Mouse (Mus musculus): Measurements from ENCODE around the gene Bcl7c.
"Not testable (repeated sequence)": the region's sequence is repeated elsewhere in the genome, so short reads cannot be mapped to it uniquely, and the experiment has no call there.

Bcl7c gene

GRCm38 (mm10) chr7:127714816-127715215 is 6.1 kb upstream of the Bcl7c start:
- peak; percentile 59 for DNase-seq

DNA sequence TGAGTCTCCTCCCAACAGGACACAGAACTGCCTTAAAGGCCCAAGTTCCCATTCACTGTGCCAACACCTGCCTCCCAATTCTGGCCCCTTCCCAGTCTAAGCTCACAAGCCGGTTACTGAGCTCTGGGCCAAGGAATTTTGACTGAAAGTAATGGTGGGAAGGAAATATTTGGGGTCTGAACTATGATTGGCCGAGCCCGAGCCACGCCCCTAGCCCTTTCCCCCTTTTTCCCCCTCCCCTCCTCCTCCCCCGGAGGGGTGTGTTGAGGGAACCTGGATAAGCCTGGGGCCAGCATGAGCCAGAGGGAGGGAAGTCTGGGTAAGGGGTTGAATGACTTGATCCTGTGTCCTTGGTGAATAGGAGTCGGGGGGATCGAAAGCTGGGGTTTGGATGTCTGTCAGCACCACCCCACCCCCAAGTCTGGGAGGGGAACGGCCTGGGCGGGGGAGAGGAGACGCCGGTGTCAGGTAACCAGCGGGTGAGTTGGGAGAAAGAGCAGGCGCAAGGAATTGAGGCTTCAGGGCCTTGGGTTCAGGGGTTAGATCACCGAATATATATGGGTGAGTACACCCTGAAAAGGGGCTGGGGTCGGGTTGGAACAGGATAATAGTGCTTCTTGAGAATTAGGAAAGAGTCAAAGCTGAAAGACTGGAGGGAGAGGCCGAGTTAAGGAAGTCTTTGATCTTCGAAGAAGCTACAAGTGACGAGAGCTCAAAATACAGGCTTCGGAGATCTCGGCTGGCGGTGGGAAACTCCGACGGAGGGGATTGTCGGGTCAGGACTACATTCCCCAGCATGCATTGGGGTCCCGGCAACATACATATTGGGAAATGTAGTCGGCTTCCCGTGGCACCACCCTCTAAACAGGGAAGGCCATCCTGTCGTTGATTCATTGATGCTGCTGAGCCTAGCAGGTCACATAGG is 4.0 kb upstream of the Bcl7c start, which contains the start of gene Ctf1:
Ctf1 (plus strand) TSS at position 276 of the 925 bp plus-strand sequence.
- DNase-seq, result peak; percentile 85

DNA sequence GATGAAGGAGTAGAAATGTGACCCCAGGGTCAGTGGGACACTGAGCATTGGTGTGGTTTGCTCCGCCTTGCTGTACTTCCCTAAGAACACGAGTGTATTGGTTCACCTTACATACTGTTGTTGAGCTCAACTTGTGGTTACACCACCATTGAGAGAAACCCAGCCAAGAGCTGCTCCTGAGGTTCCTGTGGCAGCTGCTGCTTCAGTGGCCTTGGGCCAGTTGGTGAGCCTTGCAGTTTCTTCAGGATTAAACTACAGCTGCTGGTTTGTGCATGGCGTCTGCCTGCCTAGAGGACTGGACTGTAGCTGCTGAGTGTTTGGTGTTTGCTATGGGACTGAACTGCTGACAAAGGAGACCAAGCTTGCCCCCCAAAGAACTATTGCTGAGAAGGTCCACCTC is 2.7 kb upstream of the Bcl7c start:
- DNase-seq, result peak; percentile 36

DNA sequence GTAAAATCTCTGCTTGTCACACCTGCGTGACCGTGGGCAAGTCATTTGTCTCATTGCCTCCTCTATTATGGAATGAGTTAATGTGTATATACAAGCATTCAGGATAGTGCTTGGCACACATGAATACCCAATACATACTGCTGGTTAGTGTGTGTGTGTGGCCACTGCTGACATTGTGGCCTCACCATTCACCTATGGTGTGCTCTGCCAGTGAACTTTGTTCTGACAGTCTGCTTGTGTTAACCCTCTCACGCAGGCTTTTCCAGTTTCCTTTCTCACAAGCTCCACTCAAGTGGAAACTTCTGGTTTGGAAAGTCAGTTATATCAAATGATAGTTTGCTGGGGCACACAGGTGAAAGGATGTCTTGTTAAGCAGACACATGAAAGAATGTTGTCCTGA is 2.3 kb upstream of the Bcl7c start:
- DNase-seq, result peak; percentile 38

- DNase-seq, result no peak
These were observed 687 bp upstream of the Bcl7c start for GRCm38 (mm10) chr7:127709261-127709979.

GRCm38 (mm10) chr7:127707957-127708206 is 851 bp downstream of the Bcl7c start:
- DNase-seq, result no peak

GRCm38 (mm10) chr7:127707045-127707956 is 1.4 kb downstream of the Bcl7c start:
- DNase-seq, result peak; percentile 62

DNA sequence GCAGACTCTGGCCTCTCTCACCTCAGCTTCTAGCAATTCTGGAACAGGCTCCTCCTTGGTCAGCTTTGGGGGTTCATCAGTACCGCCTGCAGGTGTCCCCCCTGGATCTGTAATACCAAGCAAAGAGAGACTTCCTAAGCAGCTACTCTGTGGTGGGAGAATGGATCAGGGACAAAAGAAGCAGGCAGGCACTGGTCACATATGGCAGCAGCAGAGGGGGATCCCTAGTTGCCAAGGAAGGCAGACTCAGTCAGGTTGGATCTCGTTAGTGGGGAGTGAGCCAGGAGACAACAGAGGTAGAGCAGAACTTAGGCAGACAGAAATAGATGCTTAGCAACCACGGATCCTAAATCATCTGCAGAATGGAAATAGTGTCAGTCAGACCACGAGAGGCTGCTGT is 3.0 kb downstream of the Bcl7c start:
- peak; percentile 88 for DNase-seq

DNA sequence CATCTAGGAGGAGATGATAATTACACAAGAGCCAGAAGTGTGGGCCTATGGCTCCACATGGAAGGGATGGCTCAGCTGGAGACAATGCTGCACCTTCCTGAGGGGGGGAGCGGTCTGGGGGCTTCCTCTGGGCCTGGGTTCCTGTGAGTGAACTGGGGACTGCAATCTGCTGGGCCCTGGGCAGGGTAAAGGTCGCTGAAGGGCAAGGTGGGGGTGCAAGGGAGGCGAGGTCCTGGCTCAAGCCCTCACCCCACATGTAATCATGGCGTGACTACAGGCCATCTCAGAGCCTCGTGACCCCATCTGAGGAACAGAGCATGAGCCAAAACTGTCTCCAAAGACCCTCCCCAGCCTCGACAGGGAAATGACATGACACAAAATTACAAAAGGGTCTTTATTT is 4.1 kb downstream of the Bcl7c start:
- peak; percentile 46 for DNase-seq

DNA sequence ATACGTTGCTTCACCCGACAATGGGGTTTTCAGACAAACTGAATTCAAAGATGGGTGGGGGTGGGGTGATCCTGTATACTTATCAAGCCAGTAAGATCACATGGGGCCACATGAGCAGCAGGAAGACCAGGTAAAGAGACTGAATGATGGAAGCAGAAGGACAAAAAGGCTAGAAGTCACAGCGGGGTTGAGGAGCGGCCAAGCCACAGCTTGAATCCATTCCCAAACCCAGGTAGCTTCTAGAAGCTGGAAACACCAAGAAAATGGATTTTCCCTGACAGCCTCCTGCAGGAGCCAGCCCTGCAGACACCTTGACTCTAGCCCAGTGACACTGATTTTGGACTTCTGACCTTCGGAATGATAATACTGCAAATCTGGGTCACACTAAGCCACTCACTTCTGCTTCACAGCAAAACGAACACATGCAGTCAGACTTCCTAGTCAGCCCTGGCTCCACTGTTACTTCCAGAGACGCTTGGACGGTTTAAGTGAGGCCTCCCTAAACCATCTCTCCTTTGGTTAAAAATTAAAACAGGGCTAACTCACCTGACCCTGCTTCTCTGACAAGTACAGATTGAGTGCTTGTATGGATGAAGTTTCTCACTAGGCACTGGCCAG is 5.1 kb downstream of the Bcl7c start:
- peak; percentile 52 for DNase-seq

GRCm38 (mm10) chr7:127700712-127701331 is 7.9 kb downstream of the Bcl7c start:
- no peak for DNase-seq

DNA sequence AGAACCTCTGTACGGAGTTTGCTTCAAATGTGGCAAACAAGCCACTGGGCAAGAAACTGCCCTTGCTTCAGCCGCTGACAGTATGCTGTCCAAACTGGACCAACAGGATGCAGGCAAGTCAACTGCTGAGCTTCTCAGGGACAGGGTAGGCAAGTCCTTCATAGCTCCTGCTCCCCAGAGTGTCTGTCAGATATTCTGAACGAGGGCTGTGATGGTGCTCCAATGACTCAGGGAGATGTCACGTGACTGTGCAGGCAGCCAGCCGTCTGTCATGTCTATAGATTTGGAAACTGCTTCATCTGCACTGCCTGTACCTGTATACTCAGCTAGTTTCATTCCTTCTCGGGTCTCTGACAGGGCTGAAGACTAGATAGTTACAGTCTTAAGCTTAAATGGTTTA is 9.7 kb downstream of the Bcl7c start:
- no peak for DNase-seq

- not testable (repeated sequence) for DNase-seq
These were observed 15.0 kb downstream of the Bcl7c start for GRCm38 (mm10) chr7:127693730-127694129.

GRCm38 (mm10) chr7:127693290-127693689 is 15.4 kb downstream of the Bcl7c start:
- DNase-seq, result no peak

DNA sequence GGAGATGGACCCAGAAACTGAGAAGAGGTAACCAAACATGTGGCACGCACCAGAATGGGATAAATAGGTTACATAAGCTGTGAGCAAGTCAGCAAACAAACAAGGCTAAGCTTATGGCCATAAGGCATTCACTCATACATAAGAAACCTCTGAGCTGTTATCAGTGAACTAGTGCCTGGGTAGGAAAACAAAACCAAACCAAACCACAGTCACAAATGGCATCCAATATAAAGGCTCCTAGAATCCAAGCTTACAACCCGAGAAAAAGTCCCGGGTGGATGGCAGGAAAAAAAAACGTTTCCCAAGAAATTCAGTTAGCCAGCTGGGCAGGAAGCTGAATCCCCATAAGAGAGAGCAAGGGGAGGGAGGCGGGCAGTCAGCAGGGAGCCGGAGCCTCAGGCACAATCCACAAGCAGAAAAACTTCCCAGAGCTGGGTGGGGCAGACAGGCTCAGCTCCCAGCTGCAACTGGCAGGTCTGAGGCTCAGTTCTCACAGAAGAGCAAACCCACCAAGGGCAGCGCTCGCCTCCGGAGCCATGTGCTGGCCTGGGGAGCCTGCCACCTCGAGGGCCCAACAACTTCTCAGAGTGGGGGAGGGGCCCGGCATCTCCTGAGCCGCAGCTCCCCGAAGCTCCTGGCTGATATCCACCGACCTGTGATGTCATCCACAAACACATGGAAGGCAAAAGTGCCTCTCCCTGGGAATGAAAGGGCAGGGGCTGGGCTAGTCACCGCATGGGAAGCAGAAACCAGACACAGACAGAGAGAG is 17.3 kb downstream of the Bcl7c start:
- peak; percentile 80 for DNase-seq

DNA sequence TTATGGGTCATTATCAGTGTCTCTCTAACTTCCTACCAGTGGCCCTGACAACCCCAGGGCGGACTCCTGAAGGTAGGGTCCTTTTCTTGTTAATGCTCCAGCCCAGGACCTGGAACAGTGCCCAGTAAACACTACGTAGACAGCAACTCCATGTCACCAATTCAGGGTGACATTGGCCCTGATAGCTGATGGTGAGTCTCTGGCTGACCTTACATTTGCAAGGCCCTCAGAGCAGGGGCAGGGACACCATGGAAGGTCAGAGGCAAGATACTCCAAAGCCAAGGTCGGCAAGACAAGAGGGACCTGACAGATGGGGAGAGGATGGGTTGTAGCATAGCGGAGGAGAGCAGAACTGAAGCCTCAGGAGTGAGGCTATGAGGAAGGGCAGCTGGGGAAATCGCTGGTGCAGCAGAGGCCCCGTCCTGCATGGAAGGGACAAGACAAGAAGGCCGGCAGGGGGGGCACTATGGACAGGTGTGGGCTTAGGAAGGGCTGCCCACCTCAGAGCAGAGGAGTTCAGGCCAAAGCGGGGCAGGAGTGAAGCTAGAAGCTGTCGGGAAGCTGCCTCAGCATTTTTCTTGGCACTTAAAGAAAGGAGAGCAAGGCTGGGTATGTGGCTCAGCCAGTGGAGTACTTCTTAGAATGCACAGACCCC is 19.0 kb downstream of the Bcl7c start:
- no peak for DNase-seq

DNA sequence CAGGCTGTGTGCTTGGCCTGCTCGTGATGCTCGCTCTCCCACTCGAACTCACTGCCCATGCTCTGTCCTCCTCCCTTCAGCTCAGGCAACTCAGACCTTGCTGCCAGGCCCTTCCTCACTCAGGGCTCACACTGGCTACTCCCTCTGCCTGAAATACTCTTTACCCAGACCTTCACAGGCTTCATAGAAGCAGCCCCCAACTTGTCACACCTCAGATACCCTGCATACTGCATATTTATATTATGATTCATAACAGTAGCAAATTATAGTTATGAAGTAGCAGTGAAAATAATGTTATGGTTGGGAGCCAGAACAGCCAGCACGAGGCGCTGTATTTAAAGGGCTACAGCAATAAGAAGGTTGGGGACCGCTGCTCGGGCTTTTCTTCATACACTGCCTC is 19.8 kb downstream of the Bcl7c start:
- DNase-seq, result no peak

GRCm38 (mm10) chr7:127686740-127687449 is 21.8 kb downstream of the Bcl7c start:
- DNase-seq, result no peak

- DNase-seq, result no peak
These were observed 23.3 kb downstream of the Bcl7c start for GRCm38 (mm10) chr7:127685304-127686018.
